Mouse (Mus musculus) hindbrain, embryonic 11.5 days (tissue): ENCODE measurements around the gene Krt73. TPM values are rescaled to one million over a fixed set of nuclear protein-coding genes. Genes with fewer than 3 reads are reported as not detected.

Experiments used
- ATAC-seq: fragments of 200-750 bp; cut with Nextera tagmentation; 2 replicates; pipeline ENCODE4 v1.8.0; 2017; ENCODE audit warnings: mild to moderate bottlenecking, moderate TSS enrichment, moderate library complexity; ENCODE audit not compliant: low FRiP score
- DNase-seq: peaks from one replicate; pipeline ENCODE4 v3.0.0-alpha.2; 2015; ENCODE audit warnings: low spot score
- H3K27ac ChIP-seq: fragments of 300-500 bp; sonication (generic); 2 replicates; pipeline ENCODE4 v1.5.1; 2014; ENCODE audit warnings: mild to moderate bottlenecking, low read depth, low read length
- H3K27me3 ChIP-seq: fragments of 300-500 bp; sonication (generic); 2 replicates; pipeline ENCODE4 v1.6.1; 2014; ENCODE audit warnings: mild to moderate bottlenecking, low read length, moderate library complexity, mixed read lengths; ENCODE audit not compliant: control insufficient read depth, insufficient read depth
- H3K36me3 ChIP-seq: fragments of 300-500 bp; sonication (generic); 2 replicates; pipeline ENCODE4 v1.6.1; 2014; ENCODE audit warnings: mild to moderate bottlenecking, low read length, moderate library complexity, mixed read lengths; ENCODE audit not compliant: control insufficient read depth, insufficient read depth
- H3K4me1 ChIP-seq: fragments of 300-500 bp; sonication (generic); replicated peaks from 2 replicates; pipeline ENCODE4 v1.6.1; 2014; ENCODE audit warnings: low read length, mixed read lengths; ENCODE audit not compliant: control insufficient read depth, insufficient read depth
- H3K4me2 ChIP-seq: fragments of 300-500 bp; sonication (generic); replicated peaks from 2 replicates; pipeline ENCODE4 v1.6.1; 2014; ENCODE audit warnings: mild to moderate bottlenecking, low read depth, low read length
- H3K4me3 ChIP-seq: fragments of 300-500 bp; sonication (generic); 2 replicates; pipeline ENCODE4 v1.5.1; 2014; ENCODE audit warnings: low read depth, low read length
- H3K9ac ChIP-seq: fragments of 300-500 bp; sonication (generic); 2 replicates; pipeline ENCODE4 v1.6.1; 2014; ENCODE audit warnings: low read depth, low read length
- H3K9me3 ChIP-seq: fragments of 300-500 bp; sonication (generic); 2 replicates; pipeline ENCODE4 v1.6.1; 2016; ENCODE audit warnings: low read length; ENCODE audit not compliant: control insufficient read depth
- WGBS: fragments of 180-500 bp; shearing (Covaris S2); extraction: QIAGEN DNeasy Blood & Tissue Kit; methylation state at CpG from one replicate; pipeline ENCODE4 v1.1.7; 2014; 5-methylcytosine and 5-hydroxymethylcytosine counted together
- polyA plus RNA-seq: library from polyadenylated mRNA; unstranded; fragments of >200 nt; fragmentation: Nextera tagmentation; extraction: Ambion mirVana; gene quantifications from 2 replicates; pipeline ENCODE4 v1.2.1, GENCODE M21; 2014

Gene Krt73
- 0.08 and 0.24 TPM in 2 replicates for polyA plus RNA-seq

DNA sequence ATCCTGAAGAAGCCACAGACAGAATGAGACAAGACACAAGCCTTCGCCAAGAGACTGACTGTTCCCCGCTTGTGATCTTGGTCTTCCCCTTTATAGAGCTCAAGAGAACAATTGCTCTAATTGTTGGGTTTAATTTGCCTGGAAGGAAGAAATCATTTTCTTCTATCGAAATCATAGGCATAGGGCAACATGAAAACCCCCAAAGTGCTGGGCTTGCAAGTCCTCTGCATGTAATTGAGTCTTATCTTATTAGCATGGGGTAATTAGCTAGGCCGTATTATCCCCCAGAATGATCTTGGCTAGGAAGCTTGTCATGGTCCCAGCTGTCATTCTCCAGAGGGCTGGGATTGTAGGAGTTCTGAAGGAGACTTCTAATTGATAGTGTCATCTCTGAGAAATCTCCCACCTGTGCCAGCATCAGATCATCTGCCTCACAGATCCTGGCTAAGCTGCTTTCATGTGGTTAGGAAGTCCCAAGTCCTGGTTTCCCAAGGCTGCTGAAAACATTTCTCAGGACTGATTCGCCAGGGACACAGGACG, at the start of gene Krt73:
TSS of gene Krt73 (minus strand) at position 51 of the 540 bp plus-strand sequence.
- Histone ChIP-seq H3K27ac (no peak within 1 kb of the TSS), H3K4me1 (no peaks in the 10 kb centered on the region), H3K27me3 (no peaks in the 10 kb centered on the region), H3K9me3 (no peaks in the 10 kb centered on the region), H3K36me3 (no peaks in the 10 kb centered on the region), H3K4me2 (no peak within 1 kb of the TSS), H3K4me3 (no peak within 1 kb of the TSS), H3K9ac (no peak within 1 kb of the TSS)
- DNase-seq (no peak), ATAC-seq (no peak)
- 86% methylated on average over 6 of the region's 6 CpGs for WGBS

DNA sequence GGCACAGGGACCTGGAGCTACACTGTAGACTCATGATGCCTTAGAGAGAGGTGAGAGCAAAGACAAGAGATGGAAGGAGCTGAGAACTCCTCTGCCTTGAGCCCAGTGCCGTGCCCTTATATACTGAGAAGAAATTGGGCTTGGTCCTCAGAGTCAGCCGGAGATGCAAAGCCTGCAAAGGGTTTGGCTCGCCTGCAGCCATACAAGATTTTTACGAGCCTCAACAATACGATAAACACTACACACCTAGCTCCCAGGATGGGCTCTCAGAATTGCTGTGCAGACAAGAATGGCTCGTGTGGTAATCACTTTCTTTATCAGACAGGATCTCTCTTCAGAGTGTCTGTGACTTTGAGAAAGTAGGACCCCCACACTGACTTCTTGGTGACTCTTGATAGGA, 48.5 kb upstream of the Krt73 start, which contains the start of gene Krt1:
TSS of gene Krt1 (minus strand) at position 101 of the 400 bp plus-strand sequence.
- ATAC-seq (no peak), DNase-seq (no peak)
- WGBS: 86% methylated on average over 6 of the region's 6 CpGs
- H3K36me3 ChIP-seq: no peaks in the 10 kb centered on the region
- no peak within 1 kb of the TSS for H3K27ac ChIP-seq
- H3K4me2 ChIP-seq: no peak within 1 kb of the TSS
- no peaks in the 10 kb centered on the region for H3K27me3 ChIP-seq
- H3K4me3 ChIP-seq: no peak within 1 kb of the TSS
- H3K4me1 ChIP-seq: peaks cover 2% of the 10 kb centered on the region; the same call in 1 of the 2 replicates
- no peak within 1 kb of the TSS for H3K9ac ChIP-seq
- no peaks in the 10 kb centered on the region for H3K9me3 ChIP-seq

DNA sequence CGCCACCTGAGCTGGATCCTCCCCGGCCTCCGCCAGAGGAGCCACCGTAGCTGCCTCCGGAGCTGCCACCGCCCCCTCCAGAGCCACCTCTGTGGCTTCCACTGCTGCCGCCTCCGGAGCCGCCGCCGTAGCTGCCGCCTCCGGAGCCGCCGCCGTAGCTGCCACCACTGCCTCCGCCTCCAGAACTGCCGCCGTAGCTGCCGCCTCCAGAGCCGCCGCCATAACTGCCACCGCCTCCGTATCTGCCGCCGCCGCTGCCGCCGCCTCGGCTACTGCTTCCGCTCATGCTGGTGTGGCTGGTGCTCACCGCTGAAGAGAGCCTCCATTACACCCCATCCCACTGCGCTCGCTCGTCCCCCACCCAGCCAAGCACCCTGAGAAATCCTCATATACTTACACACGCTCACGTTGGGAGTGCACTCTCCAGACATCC, 43.8 kb upstream of the Krt73 start:
- under 1% methylated on average over 35 of the region's 37 CpGs for WGBS
- ATAC-seq: peak; percentile 72; the same call in 1 of the 2 replicates
- H3K27ac ChIP-seq: no peak overlapping the region

DNA sequence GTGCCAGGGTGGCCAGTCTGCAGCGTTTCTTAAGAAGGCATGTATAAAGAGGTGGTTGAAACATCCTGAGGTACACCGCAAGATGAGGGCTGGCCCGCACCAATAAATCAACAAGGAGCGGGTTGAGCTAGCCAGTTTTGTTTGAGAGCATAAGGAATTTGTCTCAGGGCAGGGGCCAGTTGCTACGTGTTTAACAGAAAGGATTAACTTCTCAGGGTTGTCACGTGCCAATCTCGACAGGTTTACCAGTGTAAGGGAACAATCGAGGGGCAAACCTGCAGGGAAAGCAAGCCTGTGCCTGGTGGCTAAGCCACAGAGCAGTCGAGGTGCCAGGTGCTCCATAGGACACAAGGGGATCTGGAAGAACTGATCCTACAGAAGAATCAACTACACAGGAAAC, 41.0 kb upstream of the Krt73 start:
- no peaks in the 10 kb centered on the region for H3K27me3 ChIP-seq
- H3K9ac ChIP-seq: no peak overlapping the region
- no peaks in the 10 kb centered on the region for H3K36me3 ChIP-seq
- DNase-seq (no peak), ATAC-seq (no peak)
- no peaks in the 10 kb centered on the region for H3K9me3 ChIP-seq
- H3K4me1 ChIP-seq: peaks cover 2% of the 10 kb centered on the region; the same call in 1 of the 2 replicates
- H3K27ac ChIP-seq: no peak overlapping the region
- H3K4me3 ChIP-seq: no peak overlapping the region
- 70% methylated on average over 9 of the region's 9 CpGs for WGBS
- no peak overlapping the region for H3K4me2 ChIP-seq

More for the DNA sequence above, 43.8 kb upstream of the Krt73 start:
- no peaks in the 10 kb centered on the region for H3K36me3 ChIP-seq
- H3K4me1 ChIP-seq: peaks cover 2% of the 10 kb centered on the region; the same call in 1 of the 2 replicates
- no peaks in the 10 kb centered on the region for H3K9me3 ChIP-seq
- peak overlapping the region; percentile 47 for H3K4me3 ChIP-seq
- peak overlapping the region; percentile 85 for H3K9ac ChIP-seq
- H3K27me3 ChIP-seq: no peaks in the 10 kb centered on the region
- peak; percentile 64 for DNase-seq
- peak overlapping the region; percentile 67 for H3K4me2 ChIP-seq

DNA sequence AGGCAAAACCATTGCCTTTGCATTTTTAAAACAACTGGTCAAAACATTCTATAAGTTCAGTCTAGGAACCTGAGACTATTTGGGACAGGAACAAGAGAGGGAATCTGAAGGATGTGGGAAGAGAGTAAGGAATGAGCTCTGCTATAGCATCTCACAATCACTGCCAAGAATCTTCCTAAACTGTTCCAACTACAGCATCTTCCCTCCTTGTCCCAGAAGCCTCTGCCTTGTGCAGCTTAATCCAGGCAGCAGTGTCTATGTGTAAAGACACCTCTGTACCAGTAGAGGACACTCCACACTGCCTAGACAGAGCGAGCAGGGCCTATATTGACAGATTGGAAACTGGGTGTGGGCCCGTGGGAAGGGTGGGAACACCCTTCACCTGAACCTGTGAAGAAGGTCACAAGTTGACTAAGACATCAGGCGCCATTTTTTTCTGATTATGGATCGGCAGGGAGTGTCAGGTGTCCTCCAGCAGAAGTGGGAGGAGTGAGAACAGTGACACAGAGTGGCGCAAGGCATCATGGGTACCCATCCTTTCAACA, 32.7 kb upstream of the Krt73 start:
- H3K27me3 ChIP-seq: no peaks in the 10 kb centered on the region
- H3K9ac ChIP-seq: no peak overlapping the region
- H3K27ac ChIP-seq: no peak overlapping the region
- no peaks in the 10 kb centered on the region for H3K4me1 ChIP-seq
- DNase-seq (no peak), ATAC-seq (no peak)
- no peaks in the 10 kb centered on the region for H3K36me3 ChIP-seq
- 70% methylated on average over 5 of the region's 5 CpGs for WGBS
- no peak overlapping the region for H3K4me3 ChIP-seq
- no peaks in the 10 kb centered on the region for H3K9me3 ChIP-seq
- no peak overlapping the region for H3K4me2 ChIP-seq

DNA sequence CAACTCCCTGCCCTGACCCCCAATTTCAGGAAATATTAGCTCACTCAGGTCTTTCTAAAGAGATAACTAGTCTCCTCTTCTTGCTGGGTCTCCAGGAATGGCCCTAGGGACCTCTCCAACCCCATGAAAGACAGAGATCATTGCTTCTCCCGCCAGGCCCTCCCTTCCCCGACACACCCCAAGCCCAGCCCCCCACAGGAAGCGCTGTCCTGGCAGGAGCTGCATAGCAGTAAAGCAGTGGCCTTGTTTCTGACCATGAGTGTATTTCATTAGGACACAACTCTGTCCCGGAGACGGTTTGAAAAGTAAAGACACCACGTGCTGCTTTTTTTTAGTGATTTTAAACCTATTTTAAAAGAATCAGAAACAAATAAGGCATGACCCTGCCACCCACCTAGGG, 31.0 kb upstream of the Krt73 start:
- H3K9me3 ChIP-seq: no peaks in the 10 kb centered on the region
- no peak overlapping the region for H3K4me3 ChIP-seq
- H3K4me2 ChIP-seq: no peak overlapping the region
- DNase-seq (no peak), ATAC-seq (no peak)
- WGBS: 47% methylated on average over 6 of the region's 6 CpGs
- H3K27me3 ChIP-seq: no peaks in the 10 kb centered on the region
- no peak overlapping the region for H3K27ac ChIP-seq
- H3K9ac ChIP-seq: no peak overlapping the region
- no peaks in the 10 kb centered on the region for H3K36me3 ChIP-seq
- H3K4me1 ChIP-seq: no peaks in the 10 kb centered on the region

DNA sequence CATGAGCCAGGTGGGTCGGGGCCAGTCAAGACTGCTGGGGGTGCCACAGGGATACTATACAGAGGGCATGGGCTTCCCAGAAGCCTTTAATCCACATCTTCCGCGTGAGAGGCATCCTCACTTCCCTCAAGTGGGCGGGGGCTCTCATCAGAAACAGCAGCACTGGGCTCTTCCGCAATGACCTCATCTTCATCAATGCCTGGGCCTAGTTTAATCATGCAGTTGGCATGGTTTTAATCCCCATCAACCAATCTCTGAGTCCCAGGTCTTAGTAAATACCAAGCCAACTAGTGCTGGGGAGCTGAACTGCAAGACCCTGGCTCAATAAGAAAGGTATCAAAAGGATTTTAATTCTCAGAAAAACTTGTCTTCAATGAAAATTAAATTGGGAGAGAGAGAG, 27.3 kb upstream of the Krt73 start:
- H3K9me3 ChIP-seq: no peaks in the 10 kb centered on the region
- WGBS: 85% methylated on average over 5 of the region's 5 CpGs

DNA sequence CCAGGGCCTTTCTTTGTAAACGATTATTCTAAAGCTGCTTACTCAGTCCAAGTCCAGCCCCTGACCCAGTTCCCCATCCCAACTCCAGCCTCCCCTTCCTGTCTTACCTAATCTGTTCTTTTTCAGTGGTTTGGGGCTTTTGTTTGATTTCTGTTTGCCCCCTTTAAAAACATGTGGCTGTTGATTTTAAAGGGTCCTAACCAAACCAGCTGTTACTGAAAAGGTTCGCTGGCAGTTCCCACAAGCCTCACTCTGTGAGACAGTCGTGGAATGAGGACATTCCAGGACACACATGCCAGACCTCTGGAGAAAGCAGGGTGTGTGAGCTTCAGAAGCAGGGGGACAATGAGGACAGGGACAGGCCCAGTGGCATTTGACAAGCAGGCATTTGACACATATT, 19.6 kb upstream of the Krt73 start:
- WGBS: 38% methylated on average over 3 of the region's 3 CpGs
- H3K36me3 ChIP-seq: no peaks in the 10 kb centered on the region
- H3K4me2 ChIP-seq: no peak overlapping the region
- H3K9me3 ChIP-seq: no peaks in the 10 kb centered on the region
- H3K27me3 ChIP-seq: no peaks in the 10 kb centered on the region
- H3K9ac ChIP-seq: no peak overlapping the region
- ATAC-seq (no peak), DNase-seq (no peak)
- no peak overlapping the region for H3K27ac ChIP-seq
- H3K4me1 ChIP-seq: no peaks in the 10 kb centered on the region
- no peak overlapping the region for H3K4me3 ChIP-seq

More for the DNA sequence above, 27.3 kb upstream of the Krt73 start:
- H3K27ac ChIP-seq: no peak overlapping the region
- H3K4me3 ChIP-seq: no peak overlapping the region
- DNase-seq (no peak), ATAC-seq (no peak)
- no peaks in the 10 kb centered on the region for H3K4me1 ChIP-seq
- H3K4me2 ChIP-seq: no peak overlapping the region
- H3K9ac ChIP-seq: no peak overlapping the region
- no peaks in the 10 kb centered on the region for H3K36me3 ChIP-seq
- H3K27me3 ChIP-seq: no peaks in the 10 kb centered on the region

DNA sequence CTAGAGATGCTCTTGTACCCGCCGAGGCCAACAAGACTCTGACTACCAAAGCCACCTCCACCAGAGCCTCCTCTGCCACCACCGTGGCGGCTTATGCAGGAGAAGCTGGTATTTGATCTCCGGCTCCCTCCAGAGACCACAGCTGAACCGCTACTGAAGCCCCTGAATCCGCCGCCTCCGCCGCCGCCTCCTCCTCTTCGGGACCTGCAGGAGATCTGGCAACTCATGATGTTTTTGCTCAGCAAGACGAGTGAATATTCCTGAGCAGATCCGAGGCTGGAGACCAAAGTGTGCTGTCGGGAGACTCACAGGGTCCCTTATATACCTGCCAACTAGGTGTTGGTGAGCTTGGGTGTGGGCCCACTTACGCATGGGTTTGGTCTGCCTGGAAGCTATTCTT, 15.7 kb upstream of the Krt73 start, which contains the start of gene Krt2:
TSS of gene Krt2 (minus strand) at position 295 of the 400 bp plus-strand sequence.
- ATAC-seq: no peak
- Histone ChIP-seq H3K4me3 (no peak within 1 kb of the TSS), H3K9ac (no peak within 1 kb of the TSS), H3K27ac (no peak within 1 kb of the TSS), H3K4me1 (no peaks in the 10 kb centered on the region), H3K36me3 (no peaks in the 10 kb centered on the region), H3K9me3 (no peaks in the 10 kb centered on the region), H3K27me3 (no peaks in the 10 kb centered on the region), H3K4me2 (no peak within 1 kb of the TSS)
- 88% methylated on average over 16 of the region's 16 CpGs for WGBS
- DNase-seq: no peak
